Mouse (Mus musculus): ENCODE results near the gene Fkbp7.
"Not testable (repeated sequence)": the region's sequence is repeated elsewhere in the genome, so short reads cannot be mapped to it uniquely, and the experiment has no call there.

The Fkbp7 gene

DNA sequence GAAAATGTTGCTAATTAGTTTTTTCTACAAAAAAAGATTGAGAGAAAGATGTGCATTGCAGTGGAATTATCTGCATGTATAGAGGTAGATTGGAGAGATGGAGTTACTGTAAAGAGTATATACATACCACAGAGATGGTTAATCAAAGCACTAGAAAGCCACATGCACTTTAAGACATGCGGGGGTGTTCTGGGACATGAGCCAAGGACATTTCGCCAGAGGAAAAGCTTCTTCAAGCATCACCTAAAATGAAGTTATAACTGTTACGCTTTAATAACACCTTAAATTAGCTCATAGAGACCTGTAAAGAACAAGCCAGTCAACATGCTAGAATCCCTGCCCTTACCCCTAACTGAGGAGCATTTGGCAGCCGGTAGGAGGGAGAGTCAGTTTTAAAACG, 5.7 kb downstream of the Fkbp7 start:
- peak; percentile 59 for DNase-seq (ENCODE audit: low read depth, low spot score)

DNA sequence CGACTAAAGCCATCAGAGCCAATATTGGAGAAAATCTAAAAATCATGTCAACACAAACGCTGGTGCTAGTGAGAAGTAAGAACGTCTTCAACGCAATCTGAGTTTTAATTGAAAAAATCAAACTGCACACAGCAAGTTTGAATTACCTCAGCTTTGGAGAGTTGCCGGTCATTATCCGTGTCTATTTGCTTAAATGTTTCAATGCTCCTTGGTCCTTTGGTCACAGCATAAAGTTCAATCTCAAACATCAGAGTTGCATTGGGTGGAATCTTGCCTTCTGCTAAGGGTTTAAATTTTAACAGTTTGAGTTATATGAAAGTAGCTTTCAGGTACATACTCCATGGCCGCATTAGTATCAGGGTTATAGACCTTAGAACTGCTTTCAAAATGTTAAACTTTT, 7.4 kb downstream of the Fkbp7 start:
- DNase-seq (ENCODE audit: low read depth, low spot score) = no peak

DNA sequence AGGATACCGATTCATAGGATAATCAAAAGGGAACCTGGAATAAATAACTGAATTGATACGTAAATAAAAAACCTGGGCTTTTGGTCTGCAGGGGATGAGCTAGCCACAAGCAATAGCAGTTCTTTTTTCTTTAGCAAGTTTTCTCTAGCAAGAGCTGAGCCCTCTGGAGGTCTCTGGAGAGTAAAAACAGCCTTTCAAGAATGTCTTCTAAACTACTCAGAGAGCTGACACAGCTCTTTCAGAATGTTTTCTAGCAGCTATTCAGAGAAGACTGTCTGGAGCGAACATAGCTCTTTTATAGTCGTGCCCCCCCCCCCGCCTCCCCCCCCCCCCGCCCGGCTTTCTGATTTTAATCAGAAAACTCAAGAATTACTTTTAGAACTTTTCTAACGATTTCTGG, 13.5 kb downstream of the Fkbp7 start:
- no peak for DNase-seq (ENCODE audit: low read depth, low spot score)

DNA sequence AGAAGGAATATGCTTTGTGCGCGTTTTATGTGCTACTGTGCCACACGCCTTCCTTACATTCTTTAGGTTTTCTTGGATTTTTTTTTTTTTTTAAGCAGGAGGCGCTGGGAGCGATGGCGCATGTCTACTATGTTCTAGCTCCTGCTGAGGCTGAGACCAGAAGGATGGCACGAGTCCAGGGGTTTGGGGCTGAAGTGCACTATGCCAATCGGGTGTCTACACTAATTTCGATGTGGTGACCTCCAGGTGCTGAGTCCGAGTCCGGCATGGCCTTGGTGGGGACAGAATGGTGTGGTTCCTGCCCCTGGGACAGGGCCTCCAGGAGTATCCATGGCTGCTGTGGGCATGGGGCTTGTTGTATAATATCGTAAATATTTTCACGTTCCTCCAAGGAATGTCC, 14.4 kb downstream of the Fkbp7 start:
- no peak for DNase-seq (ENCODE audit: low read depth, low spot score)

DNA sequence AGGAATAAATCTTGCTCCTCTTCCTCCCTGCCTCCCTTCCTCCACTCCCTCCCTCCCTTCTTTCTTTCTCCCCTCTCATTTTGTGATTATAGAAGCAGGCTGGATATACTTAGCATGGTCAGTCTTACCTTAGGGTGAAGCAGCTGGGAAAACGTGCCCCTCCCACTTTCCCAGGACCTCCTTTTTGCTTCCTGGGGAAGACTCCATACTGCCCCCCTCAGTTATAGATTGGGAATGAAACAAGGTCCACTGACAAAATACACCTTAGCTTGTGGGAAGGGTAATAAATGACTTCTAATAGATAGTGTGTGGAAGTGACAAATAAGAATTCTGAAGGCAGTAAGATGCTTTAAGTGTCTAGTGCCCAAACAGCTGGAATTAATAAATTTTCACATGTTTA, 16.9 kb downstream of the Fkbp7 start:
- DNase-seq (ENCODE audit: low read depth, low spot score) = peak; percentile 22

DNA sequence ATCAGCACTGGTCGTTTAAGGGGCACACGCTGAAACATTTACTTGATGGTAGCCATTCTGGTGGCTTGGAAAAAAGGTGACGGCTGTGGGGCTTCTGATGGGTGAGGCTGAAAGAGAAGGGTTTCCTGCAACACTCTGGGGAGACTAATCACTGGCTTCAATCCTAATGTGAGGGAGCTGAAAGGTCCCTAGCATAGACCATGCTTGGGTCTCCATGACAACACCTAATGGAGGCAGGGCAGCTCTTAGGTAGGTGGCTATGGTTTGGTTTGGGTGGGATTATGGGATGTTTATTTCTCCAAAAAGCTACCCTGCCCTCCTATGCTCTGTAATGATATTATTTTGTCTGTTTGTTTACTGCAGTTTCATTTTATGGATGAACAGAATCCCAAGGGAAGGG, 17.5 kb downstream of the Fkbp7 start:
- DNase-seq (ENCODE audit: low read depth, low spot score) = no peak

DNA sequence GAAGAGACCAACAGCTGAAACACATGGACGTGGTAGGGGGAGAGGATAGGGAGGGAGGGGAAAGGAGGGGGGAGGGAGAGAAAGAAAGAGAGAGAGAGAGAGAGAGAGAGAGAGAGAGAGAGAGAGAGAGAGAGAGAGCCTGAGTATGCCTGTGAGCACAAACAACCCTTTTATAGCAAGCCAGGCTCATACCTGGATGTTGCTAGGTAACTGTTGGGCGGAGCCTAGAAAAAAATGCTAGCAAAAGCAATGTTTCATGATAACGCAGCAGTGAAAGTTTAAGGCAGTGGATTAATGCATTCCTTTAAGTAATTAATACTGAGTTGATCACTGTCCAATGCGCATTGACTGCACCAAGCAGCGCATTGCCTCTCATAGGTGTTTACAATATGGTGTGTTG, 18.3 kb downstream of the Fkbp7 start:
- DNase-seq (ENCODE audit: low read depth, low spot score) = no peak

DNA sequence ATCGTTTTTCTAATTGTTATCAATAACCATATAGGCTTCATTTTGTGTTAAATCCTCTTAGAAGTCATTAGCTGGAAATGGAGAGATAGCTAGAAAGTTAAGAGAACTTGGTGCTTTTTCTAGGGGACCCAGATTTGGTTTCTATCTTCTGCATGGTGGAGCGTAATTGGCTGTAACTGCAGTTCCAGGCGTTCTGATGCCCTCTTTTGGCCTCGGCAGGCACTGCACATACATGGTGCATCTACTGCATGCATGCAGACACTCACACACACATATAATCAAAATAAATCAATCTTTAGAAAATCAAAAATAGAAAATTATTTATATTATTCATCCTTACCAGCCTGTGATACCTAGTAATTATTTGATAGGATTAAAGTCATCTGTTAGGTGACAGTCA, 19.8 kb downstream of the Fkbp7 start:
- no peak for DNase-seq (ENCODE audit: low read depth, low spot score)

DNA sequence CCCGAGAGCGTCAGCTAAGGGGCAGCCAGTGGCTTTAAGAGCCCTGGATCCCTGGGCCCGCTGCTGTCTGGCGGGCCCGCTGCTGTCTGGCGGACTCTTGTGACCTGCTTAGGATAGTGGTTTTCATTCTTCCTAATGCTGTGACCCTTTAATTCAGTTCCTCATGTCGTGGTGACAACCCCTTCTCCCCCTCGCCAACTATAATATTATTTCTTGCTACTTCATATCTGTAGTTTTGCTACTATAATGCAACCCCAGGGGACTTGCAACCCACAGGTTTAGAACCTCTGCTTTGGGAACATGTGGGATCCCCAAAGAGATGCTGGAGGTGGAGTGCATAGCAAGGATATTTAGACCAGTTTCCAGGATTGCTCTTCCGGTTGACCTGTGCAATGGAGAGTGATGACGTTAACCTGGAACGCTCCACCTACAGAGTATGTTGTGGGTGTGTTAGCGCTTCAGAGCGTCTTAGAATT, 24.2 kb downstream of the Fkbp7 start:
- peak; percentile 55 for DNase-seq (ENCODE audit: low read depth, low spot score)

DNA sequence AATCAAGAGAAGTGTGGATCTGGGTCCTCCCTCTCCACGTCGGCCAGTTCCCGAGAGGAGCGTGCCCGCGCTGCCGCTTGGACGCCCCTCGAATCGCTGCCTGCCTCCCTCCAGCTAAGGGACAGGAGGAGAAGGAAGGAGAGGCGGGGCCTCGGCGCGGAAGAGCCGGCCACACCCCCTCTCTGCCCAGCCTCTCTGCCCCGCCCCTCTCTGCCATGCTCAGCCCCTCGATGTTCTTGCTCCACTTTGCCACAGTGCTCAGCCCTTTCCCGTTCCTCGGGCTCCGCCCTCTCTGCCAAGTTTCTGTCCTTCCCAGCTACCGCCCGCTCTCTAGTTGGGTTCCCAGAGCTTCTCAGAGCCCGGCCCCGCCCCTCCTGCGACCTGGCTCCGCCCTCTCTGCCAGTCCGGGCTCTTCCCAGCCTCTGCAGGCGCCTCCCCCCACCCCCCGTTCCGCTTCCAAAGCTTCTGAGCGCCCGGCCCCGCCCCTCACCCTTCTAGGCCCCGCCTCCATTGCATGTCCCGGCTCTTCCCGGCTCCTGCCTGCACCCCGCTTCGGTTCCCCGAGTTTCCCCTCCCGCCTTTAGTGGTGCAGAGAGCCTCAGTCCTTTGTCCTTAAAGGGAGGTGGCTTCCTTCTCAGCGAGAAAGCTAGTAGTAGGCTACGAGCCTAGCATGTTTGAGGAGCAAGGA, 24.9 kb downstream of the Fkbp7 start, which contains the start of the genes Prkra and Pjvk:
Gene Prkra, minus strand, starts transcription at position 133 of the 688 bp plus-strand sequence.
Gene Pjvk, plus strand, starts transcription at position 594 of the 688 bp plus-strand sequence.
- peak; percentile 99 for DNase-seq (ENCODE audit: low read depth, low spot score)

DNA sequence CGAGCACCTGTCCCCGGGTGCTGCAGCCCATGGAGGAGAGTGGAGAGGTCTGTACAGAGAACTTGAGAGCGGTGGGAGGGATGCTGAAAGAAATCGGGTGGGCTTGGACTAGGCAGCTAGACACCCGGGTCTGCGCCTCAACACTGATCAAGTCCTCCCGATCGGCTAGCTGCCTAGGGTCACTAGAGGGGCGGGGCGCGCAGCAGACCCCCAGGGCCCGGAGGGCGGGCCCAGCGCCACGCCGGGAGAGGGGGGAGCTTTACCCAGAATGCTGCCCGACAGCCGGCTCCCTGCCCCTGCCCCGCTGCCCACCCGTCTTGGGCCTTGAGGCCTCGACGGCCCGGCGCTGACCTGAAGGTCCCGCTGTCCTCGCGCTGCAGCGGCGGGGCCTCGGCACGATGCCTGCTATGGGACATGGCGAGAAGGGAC, 25.5 kb downstream of the Fkbp7 start:
- DNase-seq (ENCODE audit: low read depth, low spot score) = peak; percentile 28

DNA sequence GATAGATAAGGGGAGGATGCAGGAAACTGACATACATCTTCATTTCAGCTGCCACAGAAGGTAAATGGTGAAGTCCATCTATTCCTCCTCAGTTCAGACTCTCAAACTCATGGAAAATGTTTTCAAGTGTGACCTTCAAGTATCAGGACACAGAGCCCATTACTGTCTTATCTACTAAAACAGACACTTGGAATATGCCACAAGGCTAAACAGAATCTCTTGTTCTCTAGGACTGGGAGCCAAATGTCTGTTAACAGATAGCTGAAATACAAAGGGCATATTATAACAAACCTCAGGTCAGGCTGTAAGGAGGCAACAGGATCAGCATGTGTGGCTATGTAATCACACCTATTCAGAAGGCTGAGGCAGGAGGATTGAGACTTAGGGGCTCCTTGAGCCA, 29.1 kb downstream of the Fkbp7 start:
- no peak for DNase-seq (ENCODE audit: low read depth, low spot score)

DNA sequence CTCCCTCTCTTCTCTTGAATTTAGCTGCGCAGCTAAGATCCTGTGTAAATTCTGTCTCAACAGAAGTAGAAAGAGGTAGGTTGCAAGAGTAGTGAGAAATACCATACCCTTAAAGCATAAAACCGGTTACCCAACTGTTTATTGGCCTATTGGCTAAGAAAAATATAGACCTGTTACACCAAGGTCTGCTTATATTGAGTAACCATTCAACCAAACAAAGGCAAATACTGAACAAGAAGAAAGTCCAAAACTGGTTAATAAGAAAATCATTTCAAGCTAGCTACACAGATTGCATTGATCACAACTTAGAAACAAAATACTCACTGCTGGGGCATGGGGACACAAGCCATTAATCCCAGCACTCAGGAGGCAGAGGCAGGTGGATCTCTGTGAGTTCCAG, 33.3 kb downstream of the Fkbp7 start:
- DNase-seq (ENCODE audit: low read depth, low spot score) = no peak

DNA sequence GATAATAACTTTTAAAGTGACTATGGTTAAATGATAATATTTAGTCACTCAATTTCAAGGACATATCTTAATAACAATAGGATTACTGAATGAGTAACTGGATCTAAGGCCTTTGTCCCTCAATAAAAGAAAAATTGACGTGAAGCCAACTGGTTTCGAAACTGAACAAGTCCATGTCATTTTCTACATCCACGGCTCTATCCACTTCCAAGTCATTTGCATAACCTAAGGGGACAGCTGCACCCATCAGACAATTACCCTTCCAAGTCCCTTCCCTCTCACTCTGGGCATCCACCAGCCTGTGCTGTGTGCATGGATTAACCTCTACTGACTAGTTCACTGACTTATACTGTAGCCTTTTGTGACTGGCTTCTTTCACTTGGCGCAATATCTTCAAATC, 41.3 kb downstream of the Fkbp7 start:
- no peak for DNase-seq (ENCODE audit: low read depth, low spot score)

DNA sequence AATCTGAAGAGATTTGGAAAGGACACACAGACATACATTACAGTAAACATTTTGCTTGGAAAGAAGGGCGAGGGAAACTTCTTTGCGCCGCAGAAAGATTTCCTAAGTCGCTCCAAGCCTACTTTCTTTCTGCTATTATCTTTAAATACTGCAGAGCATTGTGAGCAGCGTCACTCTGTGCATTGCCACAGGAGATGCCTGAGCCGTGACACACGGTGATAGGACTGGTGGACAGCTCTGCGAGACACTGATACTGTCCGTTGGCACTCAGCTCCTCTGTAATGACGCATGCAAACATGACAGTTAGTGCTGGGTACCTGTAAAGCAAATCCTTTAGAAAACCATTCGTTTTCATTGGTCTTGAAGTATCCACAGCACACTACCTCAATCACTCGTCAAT, 42.6 kb downstream of the Fkbp7 start:
- DNase-seq (ENCODE audit: low read depth, low spot score) = no peak

DNA sequence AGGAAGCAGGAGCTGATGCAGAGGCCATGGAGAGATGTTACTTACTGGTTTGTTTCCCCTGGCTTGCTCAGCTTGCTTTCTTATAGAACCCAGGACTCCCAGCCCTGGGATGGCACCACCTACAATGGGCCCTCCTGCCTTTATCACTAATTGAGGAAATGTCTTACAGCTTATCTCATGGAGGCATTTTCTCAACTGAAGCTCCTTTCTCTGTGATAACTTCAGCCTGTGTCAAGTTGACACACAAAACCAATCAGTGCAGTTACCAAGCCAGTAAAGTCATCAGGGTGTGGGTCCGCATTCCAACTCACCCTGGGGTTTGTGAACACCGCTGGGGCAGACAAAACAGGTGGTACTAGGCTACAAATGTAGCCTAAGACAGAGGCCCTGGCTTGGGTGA, 50.6 kb downstream of the Fkbp7 start:
- not testable (repeated sequence) for DNase-seq (ENCODE audit: low read depth, low spot score)

DNA sequence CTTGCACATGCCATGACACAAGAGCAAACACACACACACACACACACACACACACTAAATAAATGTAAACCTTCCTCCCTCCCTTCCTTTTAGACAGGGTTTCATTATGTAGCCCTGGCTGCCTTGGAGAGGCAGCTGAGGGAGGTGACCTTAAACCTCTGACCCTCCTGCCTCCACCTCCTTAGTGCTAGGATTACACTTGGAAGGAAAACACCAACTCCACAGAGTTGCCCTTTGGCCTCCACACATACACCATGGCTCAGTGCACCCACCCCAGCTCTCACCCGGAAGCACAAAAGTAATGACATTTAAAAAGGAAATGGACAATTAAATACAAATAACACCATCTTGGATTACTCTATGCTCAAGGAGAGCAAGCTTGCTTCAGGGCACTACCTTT, 51.2 kb downstream of the Fkbp7 start:
- no peak for DNase-seq (ENCODE audit: low read depth, low spot score)

DNA sequence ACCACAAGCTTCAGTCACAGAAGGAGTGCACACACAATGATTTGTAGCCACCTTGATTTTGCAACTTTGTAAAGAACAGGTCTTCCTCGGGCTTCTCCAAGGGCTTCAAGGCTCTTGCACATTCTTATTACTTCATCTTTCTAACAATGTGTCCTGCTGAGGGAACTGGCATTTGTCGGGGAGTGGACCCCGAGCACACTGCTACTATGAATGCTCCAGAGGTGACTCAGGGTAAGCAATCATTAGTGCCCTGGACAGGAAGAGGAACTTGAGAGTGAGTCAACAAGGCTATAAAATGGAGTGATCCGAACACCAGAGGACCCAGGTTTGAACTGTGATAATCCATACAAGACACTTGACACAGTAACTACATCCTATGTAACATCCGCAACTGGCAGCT, 52.7 kb downstream of the Fkbp7 start:
- no peak for DNase-seq (ENCODE audit: low read depth, low spot score)

DNA sequence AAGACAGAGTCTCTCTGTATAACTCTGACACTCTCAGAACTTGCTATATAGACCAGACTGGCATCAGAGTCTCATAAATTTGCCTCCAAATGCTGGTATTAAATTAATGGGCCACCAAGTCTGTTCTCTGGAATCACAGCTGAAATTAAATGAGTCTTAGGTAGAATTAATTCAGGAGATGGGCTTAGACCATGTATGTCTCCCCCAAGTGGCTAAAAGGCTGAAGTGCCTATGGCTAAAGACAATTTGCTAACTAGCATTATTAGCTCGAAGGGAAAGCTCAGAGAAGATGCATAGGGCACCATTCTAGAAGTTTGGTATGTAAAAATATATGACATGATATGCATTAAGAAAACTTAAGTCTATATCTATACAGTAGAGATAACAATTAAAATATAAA, 54.8 kb downstream of the Fkbp7 start:
- peak; percentile 78 for DNase-seq (ENCODE audit: low read depth, low spot score)

Data from brain, adult 2 months (tissue).